Mouse (Mus musculus) urinary bladder, postnatal 10 days (tissue): ENCODE data around the gene 1600014C10Rik.

ENCODE experiments used
- DNase-seq: peaks from one replicate; pipeline ENCODE4 v3.0.0; 2022; ENCODE audit warnings: low spot score

The 1600014C10Rik gene

DNA sequence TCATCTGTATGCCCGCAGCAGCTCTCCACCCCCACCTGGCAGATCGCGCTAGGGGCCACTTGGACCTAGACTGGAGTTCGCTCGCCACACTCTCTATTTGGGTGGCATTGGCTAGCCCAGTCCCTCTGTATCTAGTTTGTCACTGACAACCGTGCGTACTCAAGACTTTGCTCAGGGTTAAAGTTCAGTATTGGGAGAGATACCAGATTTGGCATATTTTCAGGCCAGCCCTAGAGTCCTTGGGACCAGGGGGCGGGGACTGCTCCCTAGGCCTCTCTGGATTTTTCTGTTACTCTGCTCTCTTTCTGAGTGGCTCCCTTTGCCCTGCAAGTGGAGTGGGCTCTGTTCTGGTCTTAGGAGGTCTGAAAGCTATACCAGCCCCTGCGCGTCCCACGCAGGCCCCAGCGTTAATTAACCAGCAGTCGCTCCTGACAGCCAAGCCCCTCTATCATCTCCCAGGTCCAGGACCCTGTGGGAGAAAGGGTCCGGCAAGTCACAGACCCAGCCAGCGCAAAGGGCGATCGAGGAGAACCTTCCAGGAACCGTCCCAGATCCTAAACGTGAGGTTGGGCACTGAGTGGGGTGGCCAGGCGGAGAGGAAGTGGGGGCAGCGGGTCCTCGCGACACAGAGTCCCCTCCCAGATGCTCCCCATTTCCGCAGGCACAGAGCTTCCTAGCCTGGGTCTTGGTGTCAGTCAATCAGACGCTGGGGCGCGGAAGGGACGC, at the start of gene 1600014C10Rik:
TSS of gene 1600014C10Rik (plus strand) at position 256 of the 726 bp plus-strand sequence.
- no peak for DNase-seq

DNA sequence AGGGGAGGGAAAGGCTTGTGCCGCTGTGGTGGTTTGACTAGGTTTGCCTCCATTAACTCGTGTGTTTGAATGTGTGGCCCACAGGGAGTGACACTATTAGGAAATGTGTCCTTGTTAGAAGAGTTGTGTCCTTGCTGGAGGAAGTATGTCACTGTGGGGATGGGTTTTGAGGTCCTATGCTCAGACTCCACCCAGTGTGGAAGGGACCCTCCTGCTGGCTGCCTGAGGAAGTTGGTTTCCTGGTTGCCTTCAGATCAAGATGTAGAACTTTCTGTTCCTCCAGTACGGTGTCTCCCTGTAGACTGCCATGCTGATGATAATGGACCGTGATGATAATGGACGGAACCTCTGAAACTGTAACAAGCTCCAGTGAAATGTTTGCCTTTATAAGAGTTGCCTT, 48.5 kb upstream of the 1600014C10Rik start:
- no peak for DNase-seq

DNA sequence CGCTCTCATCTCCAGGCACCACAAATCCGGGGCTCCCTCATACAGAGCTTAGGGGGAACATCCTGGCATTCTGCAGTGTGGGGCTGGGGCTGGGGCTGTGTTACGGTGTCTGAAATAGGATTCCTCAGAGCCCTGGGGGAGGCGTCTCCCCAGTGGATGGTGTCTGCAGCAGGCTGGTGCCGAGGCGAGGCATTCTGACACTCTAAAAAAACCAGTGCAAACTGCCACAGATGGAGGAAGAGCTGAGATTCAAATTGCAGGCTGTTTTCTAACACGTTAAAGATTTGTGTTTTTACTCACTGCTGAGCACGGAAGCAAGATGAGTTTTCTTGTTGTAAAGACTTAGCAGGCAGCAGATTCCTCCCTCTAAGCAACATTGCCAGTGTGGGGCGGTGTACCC, 42.7 kb upstream of the 1600014C10Rik start:
- DNase-seq = no peak

DNA sequence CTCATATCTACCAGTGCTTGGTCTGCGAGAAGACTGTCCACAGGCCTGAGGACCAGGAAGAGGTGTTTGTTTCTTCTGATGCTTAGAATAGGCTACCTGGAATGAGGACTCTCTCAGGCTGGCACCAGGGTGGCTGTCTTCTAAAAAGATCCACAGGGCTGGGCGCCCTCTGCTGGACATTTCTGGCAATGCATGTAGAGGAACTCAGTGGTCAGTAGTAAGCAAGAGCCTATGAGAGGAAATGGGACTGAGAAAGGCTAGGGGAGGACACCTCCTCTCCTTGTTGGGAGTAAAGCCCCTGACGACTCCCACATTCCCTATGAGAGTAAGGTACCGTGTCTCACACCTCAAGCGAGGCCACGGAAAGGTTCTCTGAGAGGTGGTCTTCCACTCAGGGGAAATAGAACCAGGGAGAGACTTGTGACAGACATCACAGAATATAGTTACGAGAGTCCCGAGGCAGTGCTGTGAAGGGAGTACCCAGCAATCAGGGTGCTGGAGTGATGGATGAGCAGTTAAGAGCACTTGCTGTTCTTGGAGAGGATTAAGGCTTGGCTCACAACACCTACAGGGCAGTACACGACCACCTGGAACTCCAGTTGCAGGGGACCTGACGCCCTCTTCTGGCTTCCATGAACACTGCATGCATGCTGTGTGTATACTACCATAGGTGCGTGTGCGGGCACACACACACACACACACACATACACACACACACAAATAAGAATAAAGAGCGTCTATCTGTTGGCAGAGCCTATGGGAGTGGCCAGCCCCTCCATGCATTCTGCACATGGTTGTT, 41.1 kb upstream of the 1600014C10Rik start:
- DNase-seq = peak; percentile 67

DNA sequence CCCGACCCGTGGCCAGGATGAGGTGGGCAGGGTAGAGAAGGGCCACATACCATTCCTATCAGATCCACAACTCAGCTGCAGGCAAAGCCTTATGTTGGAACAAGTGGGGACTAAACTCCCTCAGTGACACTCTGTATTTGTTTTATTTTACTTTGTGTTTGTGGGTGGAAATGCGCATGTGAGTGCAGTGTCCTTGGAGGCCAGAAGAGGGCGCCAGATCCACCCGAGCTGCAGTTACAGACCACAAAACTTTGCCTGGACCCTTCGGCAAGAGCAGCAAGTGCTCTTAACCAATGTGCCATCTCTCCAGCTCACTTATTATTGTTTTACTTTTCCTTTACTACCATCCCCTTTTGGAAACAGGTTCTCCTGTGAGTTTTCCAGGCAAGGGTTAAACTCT, 35.5 kb upstream of the 1600014C10Rik start:
- DNase-seq = no peak

DNA sequence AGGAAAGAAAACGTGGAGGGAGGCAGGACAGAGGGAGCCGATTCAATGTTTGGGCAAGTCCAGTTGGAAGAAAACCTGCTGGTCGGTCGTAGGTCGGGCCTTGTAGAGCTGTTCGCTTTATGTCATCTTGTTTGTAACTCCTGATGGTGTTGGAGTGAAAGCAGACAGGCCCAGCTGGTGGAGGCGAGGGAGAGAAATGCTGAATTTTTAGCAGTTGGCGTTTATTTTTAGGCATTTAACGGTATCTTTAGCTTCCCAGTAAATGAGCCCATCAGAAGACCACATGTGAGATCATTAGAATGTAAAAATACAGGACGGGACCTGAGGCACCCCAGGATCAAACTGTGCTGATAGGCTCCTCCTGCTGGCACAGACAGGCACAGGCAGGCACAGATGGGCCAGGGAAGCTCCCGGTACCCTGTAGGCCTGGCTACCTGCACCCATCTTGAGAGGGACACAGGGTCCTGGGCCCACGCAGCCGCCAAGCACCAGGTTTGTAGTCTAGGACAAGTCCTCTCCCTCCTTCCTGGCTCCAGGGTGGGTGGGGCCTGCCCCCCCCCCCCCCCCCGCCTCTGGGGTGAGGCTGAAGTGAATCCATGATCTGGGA, 31.2 kb upstream of the 1600014C10Rik start:
- no peak for DNase-seq

DNA sequence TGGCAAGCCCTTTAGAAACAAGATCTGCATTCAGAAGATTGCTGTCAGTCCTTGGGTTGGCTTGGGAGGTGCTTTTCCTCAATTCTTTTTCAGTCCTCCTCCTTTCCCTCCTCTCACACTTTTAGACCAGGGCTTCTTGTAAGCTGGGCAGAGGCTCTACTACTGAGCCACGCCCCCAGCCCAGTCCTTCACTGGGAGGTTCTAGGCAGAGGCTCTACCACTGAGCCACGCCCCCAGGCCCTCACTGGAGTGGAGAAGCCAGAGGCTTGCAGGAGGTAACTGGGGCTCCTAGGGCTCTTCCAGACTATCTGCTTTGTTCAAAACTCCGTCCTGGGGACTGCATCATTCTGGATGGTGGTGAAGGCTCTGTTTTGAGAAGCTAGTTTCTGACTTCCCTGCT, 30.4 kb upstream of the 1600014C10Rik start:
- no peak for DNase-seq

DNA sequence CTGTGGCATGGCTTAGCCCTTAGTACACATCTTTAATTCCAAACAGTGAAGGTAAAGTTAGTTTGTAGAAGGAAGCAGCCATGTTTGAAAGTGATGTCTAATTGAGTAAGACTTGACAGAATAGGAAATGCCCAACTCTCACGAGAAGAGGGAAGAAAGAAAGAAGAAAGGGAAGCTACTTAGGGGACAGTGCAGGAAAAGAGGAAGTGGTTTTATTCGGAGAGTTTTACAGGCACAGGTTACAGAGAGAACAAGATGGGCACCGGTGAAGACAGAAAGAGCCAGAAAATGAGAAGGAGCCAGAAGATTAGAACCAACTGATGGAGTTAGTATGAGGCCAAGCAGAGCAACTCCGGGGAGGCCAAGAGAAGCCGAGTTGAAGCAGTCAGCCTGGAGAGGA, 27.2 kb upstream of the 1600014C10Rik start:
- DNase-seq = no peak

DNA sequence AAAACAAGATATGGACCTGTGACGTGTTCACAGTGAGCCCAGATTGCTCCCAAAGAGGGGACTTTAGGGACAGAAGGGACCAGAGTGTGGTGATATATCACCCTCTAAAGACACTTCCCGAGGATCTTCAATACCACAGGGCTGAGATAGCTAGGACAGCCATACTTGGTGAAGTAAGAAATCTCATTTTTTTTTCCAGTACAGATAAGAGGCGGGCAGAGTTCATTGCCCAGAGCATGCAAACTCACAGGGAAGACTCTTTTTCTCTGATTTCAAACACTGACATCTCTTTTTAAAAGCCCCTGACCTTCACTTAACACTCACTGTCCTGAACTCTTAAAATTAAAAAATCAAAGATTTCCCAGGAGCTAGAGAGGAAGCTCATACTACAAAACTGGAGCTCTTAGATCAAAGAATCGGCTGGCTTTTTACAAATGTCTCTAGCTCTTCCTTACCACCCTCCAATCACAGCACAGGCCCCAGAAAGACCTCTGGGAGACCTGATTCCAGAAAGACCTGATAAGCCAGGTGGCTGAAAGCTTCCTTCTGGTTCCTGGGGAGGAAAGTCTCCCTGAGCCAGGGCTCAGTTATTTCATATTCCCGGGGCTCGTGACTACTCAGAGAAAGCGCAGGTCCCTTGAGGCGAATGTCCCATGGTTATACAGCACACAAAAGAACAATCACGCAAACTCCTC, 24.1 kb upstream of the 1600014C10Rik start:
- DNase-seq = no peak

DNA sequence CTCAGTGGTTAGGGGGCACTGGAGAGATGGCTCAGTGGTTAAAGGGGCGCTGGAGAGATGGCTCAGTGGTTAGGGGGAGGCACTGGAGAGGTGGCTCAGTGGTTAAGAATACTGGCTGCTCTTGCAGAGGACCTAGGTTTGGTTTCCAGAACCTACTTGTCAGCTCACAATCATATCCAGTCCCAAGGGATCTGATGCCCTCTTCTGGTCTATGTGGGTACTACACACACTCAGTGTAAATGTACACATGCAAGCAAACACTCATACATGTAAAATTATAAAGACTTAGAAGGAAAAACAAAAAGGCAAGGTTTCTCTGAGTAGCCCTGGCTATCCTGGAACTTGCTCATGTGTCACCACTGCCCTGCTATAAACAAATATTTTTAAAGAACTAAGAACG, 21.6 kb upstream of the 1600014C10Rik start:
- no peak for DNase-seq

DNA sequence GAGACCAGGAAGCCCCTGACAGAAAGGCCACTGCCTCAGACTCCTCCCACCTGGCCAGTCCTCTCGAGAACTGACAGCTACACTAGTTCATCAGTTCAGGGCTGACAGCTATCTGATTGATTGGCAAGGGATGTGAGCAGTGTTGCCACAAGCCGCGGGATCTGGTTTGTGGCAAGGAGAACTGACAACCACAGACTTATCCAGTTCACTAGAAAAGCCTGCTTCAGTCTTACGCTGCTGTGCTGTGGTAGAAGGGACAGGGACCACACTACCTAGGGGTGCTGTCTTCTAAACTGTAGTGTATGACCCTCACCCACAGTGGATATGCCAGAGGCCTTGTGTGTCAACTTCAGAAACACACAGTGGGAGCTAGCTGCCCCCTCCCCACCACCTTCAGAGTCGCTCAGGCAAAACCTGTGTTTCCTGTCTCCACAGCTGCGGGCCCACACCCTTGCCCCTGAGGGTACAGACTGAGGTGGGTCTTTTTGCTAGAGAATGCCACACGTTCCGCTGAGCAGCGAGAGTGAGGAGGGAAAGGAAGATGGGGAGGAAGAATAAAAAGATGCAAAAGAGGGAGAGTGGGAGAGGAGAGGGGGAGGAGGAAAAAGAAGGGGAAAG, 19.5 kb upstream of the 1600014C10Rik start:
- no peak for DNase-seq

DNA sequence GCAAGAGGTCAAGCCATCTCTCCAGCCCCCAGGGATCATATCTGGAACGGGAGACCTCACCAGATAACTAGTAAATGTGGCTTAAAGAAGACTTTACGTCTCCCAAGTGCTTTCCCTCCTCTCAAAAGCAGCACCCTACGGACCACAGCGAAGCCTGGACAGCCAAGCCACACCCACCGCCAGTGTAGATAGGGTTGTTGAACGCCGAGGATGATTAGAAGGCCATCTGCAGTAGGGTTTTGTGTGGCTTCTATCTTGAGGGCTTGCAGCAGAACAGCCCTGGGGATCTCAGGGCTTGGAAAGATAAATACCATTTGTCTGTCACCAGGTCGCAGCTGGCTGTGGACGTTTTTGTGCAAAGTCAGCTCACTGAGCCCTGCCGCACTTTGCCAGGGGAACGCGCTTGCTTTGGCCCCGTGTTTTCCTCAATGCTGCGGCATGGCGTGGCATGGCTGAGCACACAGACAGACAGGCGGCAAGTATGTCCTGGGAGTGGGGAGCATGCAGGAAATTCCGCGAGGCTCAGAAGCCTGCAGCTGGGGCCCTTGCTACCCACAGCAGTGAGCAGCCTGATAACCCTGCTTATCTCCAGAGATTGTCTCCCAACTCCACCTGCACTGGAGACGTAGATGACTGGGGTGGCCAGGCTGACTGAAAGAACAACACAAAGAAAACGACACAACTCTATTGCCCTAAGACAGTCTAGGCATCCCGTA, 15.9 kb upstream of the 1600014C10Rik start:
- no peak for DNase-seq

DNA sequence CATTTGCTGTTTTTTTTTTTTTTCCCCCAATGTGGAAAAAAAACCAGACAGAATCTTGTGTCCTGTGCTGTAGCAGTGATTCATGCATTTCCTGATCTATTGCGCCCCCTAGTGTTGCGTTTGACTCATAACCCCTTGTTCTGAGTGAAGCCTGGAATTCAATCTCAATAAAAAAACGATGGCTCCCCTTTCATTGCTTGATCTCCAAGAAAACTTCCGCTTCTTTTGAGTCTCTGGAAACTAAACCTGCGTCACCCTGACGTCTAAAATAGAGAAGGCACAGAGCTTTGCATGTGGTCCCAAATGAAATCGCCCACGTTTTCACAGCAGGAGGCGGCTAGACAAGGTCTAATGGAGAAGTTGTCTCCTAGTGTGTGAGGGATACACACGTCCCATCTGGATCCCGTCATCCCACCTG, 15.3 kb upstream of the 1600014C10Rik start:
- no peak for DNase-seq

DNA sequence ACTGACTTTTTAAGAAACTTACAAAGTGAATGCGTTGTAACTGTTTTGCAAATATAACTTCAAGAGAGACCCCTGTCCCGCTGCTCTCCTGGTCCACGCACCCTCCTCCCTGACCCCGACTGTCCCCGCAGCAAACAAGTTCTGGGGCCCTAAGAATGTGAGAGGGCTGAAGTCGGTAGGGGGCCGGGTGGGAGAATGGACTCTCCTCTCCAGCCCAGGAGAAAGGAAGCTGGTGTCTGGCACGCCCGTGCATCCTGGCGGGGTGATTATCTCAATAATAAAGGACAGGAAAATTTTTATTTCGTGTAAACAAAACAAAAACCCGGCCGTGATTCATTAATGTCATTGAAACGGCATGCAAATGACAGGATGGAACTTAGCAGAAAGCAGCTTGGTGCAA, 9.1 kb upstream of the 1600014C10Rik start:
- DNase-seq = no peak

DNA sequence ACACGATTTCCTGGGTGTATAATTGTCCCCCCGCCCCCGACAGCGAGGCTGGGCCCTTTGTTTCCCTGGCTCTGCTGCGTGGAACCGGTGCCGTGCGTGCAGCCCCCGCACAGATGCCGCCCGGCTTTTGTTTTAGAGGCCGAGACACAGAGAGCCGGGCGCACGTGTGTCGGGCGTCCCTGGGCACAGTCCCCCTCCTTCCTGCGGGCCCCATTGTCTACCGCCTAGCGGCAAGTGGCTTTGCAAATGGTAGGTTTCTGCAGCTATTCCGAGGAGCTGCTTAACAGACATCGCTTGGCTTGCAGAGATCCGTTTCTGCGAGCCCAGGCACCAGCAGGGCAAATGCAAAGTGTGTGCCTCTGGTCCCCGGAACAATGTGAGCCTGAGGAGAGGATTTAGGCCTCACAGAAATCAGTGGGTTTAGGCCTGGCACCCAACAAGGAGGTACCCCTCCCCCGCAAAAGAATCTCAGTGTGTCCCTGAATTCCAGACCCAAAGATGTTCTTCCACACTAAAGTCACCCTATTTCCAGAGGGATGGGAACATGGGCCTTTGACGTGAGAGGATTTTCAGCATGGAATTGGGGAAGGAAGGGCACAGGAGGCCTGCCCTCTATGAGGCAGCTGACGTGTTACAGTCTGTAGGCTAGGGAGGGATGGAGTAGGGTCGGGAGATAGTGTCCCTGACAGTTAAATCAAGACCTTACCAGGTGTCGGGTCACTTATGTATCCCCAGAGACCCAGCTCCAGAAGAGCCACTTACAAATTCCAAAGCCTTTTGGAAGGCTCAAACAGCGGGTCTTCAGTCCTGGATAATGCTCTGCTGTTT, 8.5 kb upstream of the 1600014C10Rik start:
- no peak for DNase-seq

DNA sequence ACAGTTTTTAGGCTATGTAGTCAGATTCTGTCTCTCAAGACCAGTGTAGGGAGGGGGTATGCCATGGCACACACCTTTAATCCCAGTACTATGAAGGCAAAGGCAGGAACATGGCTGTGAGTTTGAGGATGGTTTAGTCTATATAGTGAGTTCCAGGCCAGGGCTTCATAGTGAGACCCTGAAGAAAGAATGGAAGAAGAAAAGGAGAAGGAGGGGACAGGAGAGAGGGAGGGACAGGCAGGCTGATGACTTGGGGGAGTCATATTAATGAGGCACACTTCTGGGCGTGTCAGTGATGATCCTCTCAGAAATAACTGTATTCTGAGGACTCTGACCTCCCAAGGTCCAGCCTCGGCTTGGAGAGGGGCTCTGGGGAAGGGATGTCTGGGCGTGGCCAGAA, 7.0 kb upstream of the 1600014C10Rik start:
- DNase-seq = no peak

DNA sequence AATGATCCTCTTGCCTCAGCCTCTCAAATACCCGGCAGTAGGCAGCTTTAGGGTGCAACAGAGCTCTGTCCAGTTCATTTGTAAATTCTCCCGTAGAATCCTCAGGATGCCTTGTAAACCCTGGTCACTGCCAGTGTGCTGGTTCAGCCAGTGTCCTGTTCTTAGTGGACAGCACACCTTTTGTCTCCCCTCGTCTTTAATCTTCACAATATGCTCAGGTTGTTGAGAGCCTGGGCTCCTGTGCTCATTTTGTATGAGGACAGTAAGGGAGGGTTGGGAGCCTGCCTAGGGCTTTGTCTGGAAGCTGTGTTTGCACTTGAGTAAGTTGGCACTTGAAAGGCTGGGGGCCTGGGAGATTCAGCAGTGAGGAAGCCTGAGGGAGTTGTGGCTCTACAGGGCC, 3.1 kb upstream of the 1600014C10Rik start:
- DNase-seq = no peak

DNA sequence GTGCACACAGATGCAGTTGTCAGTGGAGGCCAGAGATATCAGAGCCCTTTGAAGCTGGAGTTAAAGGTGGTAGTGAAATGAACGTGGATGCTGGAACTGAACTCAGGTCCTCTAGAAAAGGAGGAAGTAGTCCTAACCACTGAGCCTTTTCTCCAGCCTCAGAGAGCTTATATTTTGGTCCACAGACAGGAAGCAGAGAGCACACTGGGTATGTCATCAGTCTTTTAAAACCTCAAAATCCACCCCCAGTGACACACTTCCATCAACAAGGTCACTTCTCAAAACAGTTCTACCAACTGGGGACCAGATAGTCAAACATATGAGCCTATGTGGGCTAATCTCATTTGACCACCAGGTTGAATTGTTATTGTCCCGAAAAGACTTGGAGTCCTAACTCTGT, 1.7 kb upstream of the 1600014C10Rik start:
- no peak for DNase-seq

DNA sequence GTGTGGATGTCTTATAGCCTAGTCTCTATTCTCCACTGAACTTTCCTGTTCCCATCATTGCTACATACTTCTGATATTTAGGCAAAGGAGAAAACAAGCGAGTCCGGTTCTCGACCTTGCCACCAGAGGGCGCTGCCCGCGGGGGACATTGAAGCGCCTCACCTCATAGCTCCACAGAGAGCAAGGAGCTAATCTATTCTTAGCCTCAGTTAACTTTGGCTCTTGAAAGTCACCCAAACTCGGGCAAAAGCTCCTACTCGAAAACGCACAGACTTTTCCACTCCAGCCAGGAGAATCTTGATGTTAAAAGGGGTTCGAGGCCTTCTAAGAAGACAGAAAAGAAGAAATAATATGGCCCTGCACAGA, 438 bp upstream of the 1600014C10Rik start:
- DNase-seq = peak; percentile 57

DNA sequence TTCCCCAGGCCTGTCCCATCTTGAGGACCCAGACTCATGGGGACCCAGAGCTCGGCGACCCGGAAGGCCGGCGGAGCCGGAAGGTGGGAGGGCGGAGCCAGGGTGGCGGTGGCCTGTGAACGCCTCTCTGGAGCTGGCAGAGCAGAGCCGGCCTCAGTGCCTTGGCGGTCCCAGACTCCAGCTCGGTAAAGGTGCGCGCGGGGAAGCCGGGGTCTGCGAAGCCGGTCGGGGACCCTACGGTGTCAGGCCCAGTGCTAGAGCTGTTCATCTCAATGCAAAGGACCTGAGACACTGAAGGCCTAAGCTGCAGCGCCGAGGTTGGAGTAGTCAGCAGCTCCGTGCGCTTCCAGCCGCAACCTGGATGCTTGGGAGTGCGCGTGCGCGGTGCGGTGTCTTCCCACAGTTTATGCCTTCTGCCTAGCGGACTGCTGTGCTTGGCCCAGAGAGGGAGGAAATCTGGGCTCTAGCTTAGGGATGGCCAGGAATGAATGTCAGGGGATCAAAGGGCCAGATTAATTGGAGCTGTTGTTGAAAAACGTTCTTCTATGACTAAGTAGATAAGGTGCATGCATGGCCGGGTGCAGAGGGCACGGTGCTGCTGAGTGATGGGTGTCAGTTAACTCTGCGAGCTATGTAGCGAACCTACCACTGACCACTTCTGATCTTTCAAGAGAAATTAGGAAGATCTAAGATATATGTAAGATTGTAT, 846 bp downstream of the 1600014C10Rik start:
- peak; percentile 49 for DNase-seq
